Mouse (Mus musculus): Measurements from ENCODE around the gene Prcd. TPM values are rescaled to one million over a fixed set of nuclear protein-coding genes. Genes with fewer than 3 reads are reported as not detected.
"Not testable (repeated sequence)": the region's sequence is repeated elsewhere in the genome, so short reads cannot be mapped to it uniquely, and the experiment has no call there.

The Prcd gene
- polyA plus RNA-seq, 1 experiment from 2014 or later = 0.51 TPM

DNA sequence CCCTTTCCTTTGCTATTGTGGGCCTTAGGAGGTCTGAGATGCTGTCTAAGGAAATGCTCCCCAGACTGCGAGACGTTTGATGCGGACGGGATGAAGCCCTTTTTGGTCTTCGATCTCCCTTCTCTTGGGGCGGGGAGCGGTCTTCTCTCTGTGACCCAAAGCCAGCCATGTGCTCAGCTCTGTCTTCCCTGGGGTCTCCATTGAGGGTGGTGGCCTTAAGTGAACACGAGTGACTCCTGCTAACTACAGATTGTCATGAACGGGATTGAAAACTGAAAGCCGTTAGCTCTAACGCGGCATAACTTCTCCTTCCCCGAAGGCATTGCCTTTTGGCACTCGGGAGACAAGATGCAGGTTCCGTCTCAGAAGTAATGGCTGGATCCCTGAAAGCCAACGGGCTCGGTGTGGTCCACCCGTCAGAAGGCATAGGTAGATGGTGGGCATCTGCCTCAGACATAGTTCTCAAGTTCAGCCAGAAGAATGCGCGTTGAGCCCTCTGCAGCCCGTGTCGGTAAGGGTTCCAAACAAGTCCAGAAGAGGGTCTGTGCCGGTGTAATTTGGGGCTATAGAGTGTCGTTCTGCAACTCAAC lies 18.6 kb downstream of the Prcd start:
- Histone ChIP-seq H3K4me1 (peaks cover 63% of the 10 kb centered on the region), H3K9me3 (no peaks in the 10 kb centered on the region), H3K27me3 (replicated peaks) (peaks cover 20% of the 10 kb centered on the region), H3K4me3 (peak overlapping the region; percentile 71), H3K27ac (replicated peaks) (peak overlapping the region; percentile 65), H3K9ac (peak overlapping the region; percentile 98), H3K4me2 (peak overlapping the region; percentile 94), H3K36me3 (peaks cover 44% of the 10 kb centered on the region)
- WGBS = under 1% methylated on average over 24 of the region's 24 CpGs
- no peak for ATAC-seq (ENCODE audit: extremely low read depth, insufficient number of reproducible peaks, low FRiP score, low TSS enrichment)

DNA sequence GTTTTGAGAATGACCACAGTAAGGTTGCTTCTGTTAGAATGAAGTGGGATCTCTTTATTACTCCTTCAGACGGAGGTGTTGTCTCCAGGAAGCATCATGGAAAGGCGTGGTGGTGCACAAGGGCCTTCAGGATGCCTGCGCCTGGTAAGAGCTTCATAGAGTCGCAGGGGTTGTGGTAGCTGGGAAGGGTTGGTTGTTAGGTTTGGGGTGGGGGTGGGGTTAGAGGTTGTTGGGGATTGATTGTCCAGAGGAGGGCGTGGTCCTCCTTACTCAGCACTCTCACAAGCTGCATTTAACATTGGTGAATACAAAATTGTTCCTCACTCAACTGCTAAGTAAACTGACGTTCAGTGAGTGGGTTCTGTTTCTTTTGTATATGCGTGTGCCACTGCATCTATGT lies 19.3 kb downstream of the Prcd start:
- Histone ChIP-seq H3K36me3 (peaks cover 50% of the 10 kb centered on the region), H3K4me1 (peaks cover 63% of the 10 kb centered on the region), H3K27ac (replicated peaks) (no peak overlapping the region; the same call in 1 of the 2 replicates), H3K4me2 (peak overlapping the region; percentile 94), H3K4me3 (peak overlapping the region; percentile 71), H3K9me3 (no peaks in the 10 kb centered on the region), H3K9ac (peak overlapping the region; percentile 98), H3K27me3 (replicated peaks) (peaks cover 20% of the 10 kb centered on the region)
- 19% methylated on average over 7 of the region's 7 CpGs for WGBS
- ATAC-seq (ENCODE audit: extremely low read depth, insufficient number of reproducible peaks, low FRiP score, low TSS enrichment) = no peak

DNA sequence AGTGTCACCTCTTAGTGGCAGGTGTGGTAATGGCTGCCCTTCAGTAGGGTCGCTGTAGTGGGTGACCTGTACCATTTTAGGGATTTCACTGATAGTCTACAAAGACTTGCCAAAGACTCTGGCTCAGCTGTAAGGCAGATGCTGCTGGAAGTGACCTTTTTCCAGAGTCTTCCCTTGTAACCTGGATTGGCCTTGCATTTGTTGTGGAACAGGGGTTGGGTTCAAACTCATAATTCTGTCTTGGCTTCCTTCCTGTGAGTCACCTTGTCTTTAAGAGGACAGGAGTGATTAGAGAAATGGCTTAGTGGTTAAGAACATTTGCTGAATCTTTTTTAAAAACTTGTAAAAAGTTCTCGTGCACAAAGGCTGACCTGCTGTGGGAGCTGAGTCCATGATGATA lies 20.1 kb downstream of the Prcd start:
- peaks cover 56% of the 10 kb centered on the region for H3K36me3 ChIP-seq
- no peak for ATAC-seq (ENCODE audit: extremely low read depth, insufficient number of reproducible peaks, low FRiP score, low TSS enrichment)
- peak overlapping the region; percentile 94 for H3K4me2 ChIP-seq
- no peak overlapping the region for H3K27ac ChIP-seq (replicated peaks)
- H3K27me3 ChIP-seq (replicated peaks) = peaks cover 20% of the 10 kb centered on the region
- H3K4me1 ChIP-seq = peaks cover 59% of the 10 kb centered on the region
- 72% methylated on average over 2 of the region's 2 CpGs for WGBS
- no peaks in the 10 kb centered on the region for H3K9me3 ChIP-seq
- peak overlapping the region; percentile 71 for H3K4me3 ChIP-seq
- H3K9ac ChIP-seq = peak overlapping the region; percentile 98

DNA sequence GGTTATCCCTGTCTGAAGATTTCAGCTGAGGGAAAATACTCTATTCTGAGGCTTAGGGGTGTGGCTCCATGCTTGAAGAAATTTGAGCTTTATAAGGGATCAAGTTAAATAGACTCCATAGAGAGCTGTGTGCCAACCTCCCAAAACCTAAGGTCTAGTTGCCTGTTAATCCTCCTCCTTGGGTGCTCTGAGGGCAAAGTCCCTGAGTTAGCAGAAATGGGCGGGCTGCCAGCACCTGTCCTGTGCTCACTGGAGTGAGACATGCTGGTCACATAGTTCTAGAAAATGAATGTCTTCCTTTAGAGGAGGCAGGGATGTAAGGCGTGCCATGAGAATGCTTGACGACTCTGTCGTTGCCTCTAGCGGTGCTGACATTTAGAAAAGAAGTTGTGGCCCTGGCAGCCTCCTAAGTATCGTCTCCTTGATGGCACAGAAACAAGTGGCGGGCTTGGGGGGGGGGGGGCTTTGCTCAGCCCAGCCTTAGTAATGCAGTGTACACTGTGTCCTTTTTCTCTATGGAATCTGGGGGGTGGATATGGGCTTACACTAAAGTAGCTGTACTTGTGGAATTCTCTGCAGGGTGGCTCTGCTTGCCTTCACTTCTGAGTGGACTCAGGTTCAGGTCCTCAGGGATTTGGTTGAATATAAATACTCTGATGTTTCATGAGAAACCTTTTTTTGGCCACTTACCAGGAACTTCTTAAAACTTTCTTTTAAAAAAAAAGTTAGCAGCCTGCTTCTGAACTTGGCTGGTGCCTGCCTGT lies 21.5 kb downstream of the Prcd start:
- Histone ChIP-seq H3K27me3 (replicated peaks) (peaks cover 8% of the 10 kb centered on the region), H3K4me1 (peaks cover 49% of the 10 kb centered on the region), H3K4me3 (no peak overlapping the region), H3K27ac (replicated peaks) (peak overlapping the region; percentile 71), H3K4me2 (no peak overlapping the region), H3K9me3 (no peaks in the 10 kb centered on the region), H3K36me3 (peaks cover 69% of the 10 kb centered on the region), H3K9ac (peak overlapping the region; percentile 42; the same call in 1 of the 2 replicates)
- WGBS = 66% methylated on average over 7 of the region's 7 CpGs
- no peak for ATAC-seq (ENCODE audit: extremely low read depth, insufficient number of reproducible peaks, low FRiP score, low TSS enrichment)

DNA sequence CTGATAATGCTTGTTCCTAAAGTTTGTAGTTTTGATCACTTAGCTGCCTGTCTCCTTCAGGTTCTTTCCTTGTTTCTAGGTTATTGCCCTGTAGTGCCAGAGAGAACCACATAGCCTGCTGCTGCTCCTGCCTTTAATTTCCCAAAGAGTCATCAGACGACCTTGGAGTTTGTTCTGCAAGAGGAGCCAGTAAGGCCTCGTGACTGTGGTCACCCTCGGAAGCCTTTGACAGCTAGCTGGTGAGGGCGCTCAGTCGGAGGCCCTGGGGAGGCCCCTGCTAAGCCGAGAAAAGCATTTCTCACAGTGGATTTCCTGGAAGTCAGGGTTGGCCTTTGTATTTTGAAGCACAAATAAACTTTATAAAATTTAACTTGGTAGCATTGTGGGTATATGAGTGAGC lies 22.1 kb downstream of the Prcd start:
- peak overlapping the region; percentile 71 for H3K27ac ChIP-seq (replicated peaks)

DNA sequence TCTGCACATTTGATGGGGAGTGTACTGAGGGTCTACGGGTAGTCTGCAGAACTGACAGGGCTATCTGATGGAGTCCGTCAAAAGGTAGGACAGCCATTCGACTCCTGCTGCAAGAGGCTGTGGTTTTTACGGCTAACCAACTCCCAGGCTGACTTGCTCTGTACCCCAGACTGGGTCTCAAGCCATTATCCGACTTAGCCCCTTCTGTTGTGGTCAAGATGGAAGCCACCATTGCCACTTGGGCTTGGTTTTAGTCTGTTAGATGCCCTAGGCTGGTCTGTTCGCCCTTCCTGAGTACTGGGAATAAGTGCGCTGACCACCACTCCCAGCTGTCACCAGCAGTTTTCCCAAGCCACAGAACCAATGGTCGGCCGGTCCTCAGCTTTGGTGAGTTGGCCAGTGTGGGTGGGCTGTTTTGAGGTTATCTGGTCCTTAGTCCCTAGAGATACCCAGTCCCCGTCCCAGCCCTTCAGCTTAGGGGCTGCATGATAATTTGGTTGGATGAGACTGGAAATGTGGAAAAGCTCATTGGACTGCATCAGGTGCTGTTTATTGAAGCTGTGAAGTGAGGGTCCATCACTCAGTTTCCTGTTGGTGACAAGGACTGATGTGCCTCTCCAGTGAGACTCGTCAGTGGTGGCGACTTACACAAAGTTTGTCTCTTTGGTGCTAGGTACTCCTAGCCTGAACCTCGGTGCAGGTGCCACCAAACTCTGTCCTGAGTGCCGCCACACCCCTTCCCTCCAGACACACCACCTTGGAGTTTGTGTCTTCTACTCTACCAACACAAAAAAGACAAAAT lies 23.0 kb downstream of the Prcd start:
- peaks cover 71% of the 10 kb centered on the region for H3K36me3 ChIP-seq
- ATAC-seq (ENCODE audit: extremely low read depth, insufficient number of reproducible peaks, low FRiP score, low TSS enrichment) = no peak

More for the DNA sequence above, 22.1 kb downstream of the Prcd start:
- peaks cover 49% of the 10 kb centered on the region for H3K4me1 ChIP-seq
- not testable (repeated sequence) for ATAC-seq (ENCODE audit: extremely low read depth, insufficient number of reproducible peaks, low FRiP score, low TSS enrichment); H3K27me3 ChIP-seq (replicated peaks); H3K4me3 ChIP-seq; H3K4me2 ChIP-seq; H3K9me3 ChIP-seq
- H3K36me3 ChIP-seq = peaks cover 69% of the 10 kb centered on the region
- H3K9ac ChIP-seq = peak overlapping the region; percentile 42; the same call in 1 of the 2 replicates
- WGBS = 51% methylated on average over 6 of the region's 6 CpGs

DNA sequence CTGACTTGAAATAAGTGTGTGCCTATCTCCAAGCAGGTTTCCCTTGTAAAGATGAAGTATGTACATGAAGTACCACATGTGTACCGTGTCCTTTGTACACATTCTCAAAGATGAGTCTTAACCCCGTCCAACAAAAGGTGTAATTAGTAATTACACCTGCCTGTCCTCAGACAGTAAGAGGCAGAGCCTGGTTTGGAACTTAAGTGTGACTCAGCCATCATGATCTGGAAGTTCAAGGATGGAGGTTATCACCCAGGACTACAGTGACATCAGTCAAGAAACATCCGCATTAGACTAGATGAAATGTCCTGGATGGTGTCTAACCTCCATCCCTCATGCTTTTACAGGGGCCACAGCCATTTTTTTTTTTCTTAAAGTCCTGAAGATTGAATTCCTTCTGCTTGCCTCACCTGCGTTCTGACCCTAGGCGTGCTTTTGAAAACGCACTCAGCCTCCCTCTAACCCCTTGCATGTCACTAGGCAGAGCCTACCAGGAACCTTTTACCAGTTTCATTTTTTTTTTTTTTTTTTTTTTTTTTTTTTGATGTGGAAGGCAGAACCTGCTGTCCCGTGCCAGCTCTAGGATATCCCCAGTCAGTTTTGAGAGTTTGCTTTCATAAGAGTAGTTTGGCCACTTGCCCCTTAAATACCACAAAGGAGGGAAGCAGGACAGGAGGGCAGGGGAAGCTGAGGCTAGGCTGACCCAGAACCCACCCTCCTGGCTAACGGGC lies 24.5 kb downstream of the Prcd start:
- H3K4me1 ChIP-seq = peaks cover 31% of the 10 kb centered on the region

More for the DNA sequence above, 23.0 kb downstream of the Prcd start:
- Histone ChIP-seq H3K4me1 (peaks cover 40% of the 10 kb centered on the region), H3K27me3 (replicated peaks) (no peaks in the 10 kb centered on the region), H3K9me3 (no peaks in the 10 kb centered on the region), H3K9ac (no peak overlapping the region), H3K4me2 (no peak overlapping the region), H3K27ac (replicated peaks) (no peak overlapping the region), H3K4me3 (no peak overlapping the region)
- WGBS = 82% methylated on average over 14 of the region's 14 CpGs

DNA sequence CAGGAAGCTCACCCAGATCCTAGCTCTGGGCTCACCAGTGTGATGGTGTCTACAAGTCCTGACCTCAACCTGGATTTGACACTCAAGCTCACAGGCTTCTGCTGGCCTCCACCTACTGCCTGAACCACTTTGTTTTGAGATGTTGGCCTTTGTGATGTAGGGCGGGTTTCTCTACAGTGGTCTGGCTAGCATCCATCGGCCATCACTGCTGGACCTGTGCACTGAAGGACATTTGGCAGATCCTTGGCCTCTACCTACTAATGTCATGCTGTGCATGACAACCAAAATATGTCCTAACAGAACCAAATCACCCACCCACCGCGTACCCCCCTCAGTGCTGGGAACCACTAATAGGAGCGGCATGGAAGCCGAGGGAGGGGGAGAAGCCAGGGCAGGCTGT lies 25.8 kb downstream of the Prcd start:
- 87% methylated on average over 6 of the region's 6 CpGs for WGBS
- Histone ChIP-seq H3K4me3 (no peak overlapping the region), H3K4me2 (no peak overlapping the region), H3K36me3 (peaks cover 68% of the 10 kb centered on the region), H3K27ac (replicated peaks) (no peak overlapping the region), H3K9ac (no peak overlapping the region), H3K27me3 (replicated peaks) (no peaks in the 10 kb centered on the region), H3K4me1 (peaks cover 18% of the 10 kb centered on the region), H3K9me3 (no peaks in the 10 kb centered on the region)
- no peak for ATAC-seq (ENCODE audit: extremely low read depth, insufficient number of reproducible peaks, low FRiP score, low TSS enrichment)

More for the DNA sequence above, 24.5 kb downstream of the Prcd start:
- no peaks in the 10 kb centered on the region for H3K27me3 ChIP-seq (replicated peaks)
- ATAC-seq (ENCODE audit: extremely low read depth, insufficient number of reproducible peaks, low FRiP score, low TSS enrichment) = no peak
- H3K4me2 ChIP-seq = no peak overlapping the region
- H3K9me3 ChIP-seq = no peaks in the 10 kb centered on the region
- 79% methylated on average over 8 of the region's 8 CpGs for WGBS
- H3K36me3 ChIP-seq = peaks cover 75% of the 10 kb centered on the region
- no peak overlapping the region for H3K27ac ChIP-seq (replicated peaks)
- H3K4me3 ChIP-seq = no peak overlapping the region
- H3K9ac ChIP-seq = no peak overlapping the region

DNA sequence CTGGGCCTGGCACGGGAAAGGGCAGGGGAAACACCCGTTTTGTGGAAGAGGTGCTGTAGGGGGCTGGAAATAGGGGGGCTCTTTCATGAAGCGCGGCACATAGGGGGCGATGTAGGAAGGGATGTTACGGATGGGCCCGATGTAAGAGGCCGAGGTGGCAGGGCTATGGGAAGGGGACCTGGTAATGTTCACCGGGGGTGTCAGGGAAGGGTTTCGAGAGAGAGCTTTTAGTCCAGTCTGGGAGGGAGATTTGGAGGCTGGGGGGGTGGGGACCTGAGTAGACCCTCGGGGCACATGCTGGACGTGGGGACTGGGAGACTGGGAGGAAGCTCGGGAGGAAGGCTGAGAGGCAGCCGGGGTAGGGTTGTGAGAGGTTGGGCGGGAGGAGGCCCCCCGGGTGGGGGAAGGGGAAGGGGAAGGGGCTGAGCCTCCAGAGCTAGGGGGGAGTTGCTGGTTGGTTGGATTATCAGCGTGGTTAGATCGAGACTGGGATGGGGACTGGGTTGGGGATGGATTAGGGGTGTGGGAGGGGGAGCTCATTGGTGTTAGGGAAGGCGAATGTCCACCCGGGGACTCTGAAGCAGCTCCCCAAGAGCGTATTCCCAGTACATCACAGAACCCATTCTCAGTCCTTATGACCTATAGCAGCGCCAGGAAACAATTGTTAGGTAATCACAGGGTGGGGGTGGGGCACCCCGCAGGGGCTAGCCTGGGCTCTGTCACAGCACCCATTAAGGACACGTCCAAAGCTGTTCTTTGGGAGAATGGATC lies 27.2 kb downstream of the Prcd start:
- no peak overlapping the region for H3K9ac ChIP-seq
- no peaks in the 10 kb centered on the region for H3K27me3 ChIP-seq (replicated peaks)
- H3K4me3 ChIP-seq = no peak overlapping the region
- 71% methylated on average over 24 of the region's 24 CpGs for WGBS
- H3K27ac ChIP-seq (replicated peaks) = no peak overlapping the region
- peaks cover 4% of the 10 kb centered on the region; the same call in 1 of the 2 replicates for H3K4me1 ChIP-seq
- H3K4me2 ChIP-seq = no peak overlapping the region
- no peak for ATAC-seq (ENCODE audit: extremely low read depth, insufficient number of reproducible peaks, low FRiP score, low TSS enrichment)
- no peaks in the 10 kb centered on the region for H3K9me3 ChIP-seq
- peaks cover 66% of the 10 kb centered on the region for H3K36me3 ChIP-seq

DNA sequence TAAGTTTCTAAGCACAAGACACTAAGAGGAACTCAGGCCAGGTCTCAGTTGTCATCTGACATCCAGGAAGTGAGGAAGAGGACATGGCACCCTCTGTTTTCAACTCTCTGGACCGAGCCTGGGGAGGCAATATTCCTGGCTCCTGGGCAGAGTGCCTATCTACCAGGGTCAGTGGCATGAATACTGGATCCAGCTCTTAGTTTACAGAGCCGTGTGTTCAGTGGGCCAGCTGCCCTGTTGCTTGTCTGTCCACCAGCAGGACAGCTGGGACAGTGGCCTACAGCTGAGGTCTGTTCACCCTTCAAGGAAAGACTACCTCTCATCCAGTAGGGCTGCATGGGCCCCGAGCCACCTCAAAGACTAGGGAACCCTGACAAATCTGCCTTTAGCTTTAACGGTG lies 27.8 kb downstream of the Prcd start:
- H3K9ac ChIP-seq = no peak overlapping the region
- 71% methylated on average over 4 of the region's 4 CpGs for WGBS
- no peak overlapping the region for H3K4me2 ChIP-seq
- no peak for ATAC-seq (ENCODE audit: extremely low read depth, insufficient number of reproducible peaks, low FRiP score, low TSS enrichment)
- no peak overlapping the region for H3K4me3 ChIP-seq
- H3K27me3 ChIP-seq (replicated peaks) = no peaks in the 10 kb centered on the region
- no peak overlapping the region for H3K27ac ChIP-seq (replicated peaks)
- no peaks in the 10 kb centered on the region for H3K4me1 ChIP-seq
- H3K9me3 ChIP-seq = no peaks in the 10 kb centered on the region
- H3K36me3 ChIP-seq = peaks cover 65% of the 10 kb centered on the region
